Mouse (Mus musculus): ENCODE measurements around the gene Atg9b. TPM values are rescaled to one million over a fixed set of nuclear protein-coding genes. Genes with fewer than 3 reads are reported as not detected.

The Atg9b gene
- polyA plus RNA-seq, 1 experiment from 2014 or later, result 1.9 TPM

- Histone ChIP-seq H3K4me1 (replicated peaks; ENCODE audit: control insufficient read depth, insufficient read depth, low read length) (peaks cover 7% of the 10 kb centered on the region), H3K9ac (replicated peaks; ENCODE audit: low read depth, low read length) (no peak overlapping the region), H3K27ac (ENCODE audit: low read length) (no peak overlapping the region), H3K4me2 (ENCODE audit: low read length) (no peak overlapping the region), H3K4me3 (replicated peaks; ENCODE audit: low read length) (no peak overlapping the region), H3K27me3 (replicated peaks; ENCODE audit: control insufficient read depth, insufficient read depth, low read length) (no peaks in the 10 kb centered on the region), H3K9me3 (ENCODE audit: control insufficient read depth, low read length) (no peaks in the 10 kb centered on the region), H3K36me3 (ENCODE audit: control insufficient read depth, insufficient read depth) (no peaks in the 10 kb centered on the region)
- WGBS, result 90% methylated on average over 2 of the region's 2 CpGs
- no peak for ATAC-seq
These were observed 20.1 kb upstream of the Atg9b start for GRCm38 (mm10) chr5:24412063-24412462.

- no peak overlapping the region for H3K9ac ChIP-seq (replicated peaks; ENCODE audit: low read depth, low read length)
- no peaks in the 10 kb centered on the region for H3K4me1 ChIP-seq (replicated peaks; ENCODE audit: control insufficient read depth, insufficient read depth, low read length)
- no peak overlapping the region for H3K4me2 ChIP-seq (ENCODE audit: low read length)
- no peaks in the 10 kb centered on the region for H3K9me3 ChIP-seq (ENCODE audit: control insufficient read depth, low read length)
- no peak for ATAC-seq
- no peak overlapping the region for H3K27ac ChIP-seq (ENCODE audit: low read length)
- no peak overlapping the region for H3K4me3 ChIP-seq (replicated peaks; ENCODE audit: low read length)
- WGBS, result 91% methylated on average over 2 of the region's 2 CpGs
- H3K27me3 ChIP-seq (replicated peaks; ENCODE audit: control insufficient read depth, insufficient read depth, low read length), result no peaks in the 10 kb centered on the region
- no peaks in the 10 kb centered on the region for H3K36me3 ChIP-seq (ENCODE audit: control insufficient read depth, insufficient read depth)
These were observed 17.5 kb upstream of the Atg9b start for GRCm38 (mm10) chr5:24409466-24409865.

- Histone ChIP-seq H3K36me3 (ENCODE audit: control insufficient read depth, insufficient read depth) (no peaks in the 10 kb centered on the region; the same call in 1 of the 2 replicates), H3K4me1 (replicated peaks; ENCODE audit: control insufficient read depth, insufficient read depth, low read length) (no peaks in the 10 kb centered on the region), H3K27ac (ENCODE audit: low read length) (no peak overlapping the region), H3K9me3 (ENCODE audit: control insufficient read depth, low read length) (no peaks in the 10 kb centered on the region), H3K4me3 (replicated peaks; ENCODE audit: low read length) (no peak overlapping the region), H3K4me2 (ENCODE audit: low read length) (no peak overlapping the region), H3K27me3 (replicated peaks; ENCODE audit: control insufficient read depth, insufficient read depth, low read length) (no peaks in the 10 kb centered on the region), H3K9ac (replicated peaks; ENCODE audit: low read depth, low read length) (no peak overlapping the region)
- 88% methylated on average over 13 of the region's 13 CpGs for WGBS
- ATAC-seq, result no peak
These were observed 16.7 kb upstream of the Atg9b start for GRCm38 (mm10) chr5:24408651-24409050.

GRCm38 (mm10) chr5:24405389-24405876 lies 13.5 kb upstream of the Atg9b start:
- H3K27me3 ChIP-seq (replicated peaks; ENCODE audit: control insufficient read depth, insufficient read depth, low read length), result no peaks in the 10 kb centered on the region
- H3K9ac ChIP-seq (replicated peaks; ENCODE audit: low read depth, low read length), result no peak overlapping the region
- no peaks in the 10 kb centered on the region for H3K9me3 ChIP-seq (ENCODE audit: control insufficient read depth, low read length)
- H3K4me3 ChIP-seq (replicated peaks; ENCODE audit: low read length), result no peak overlapping the region
- no peaks in the 10 kb centered on the region for H3K4me1 ChIP-seq (replicated peaks; ENCODE audit: control insufficient read depth, insufficient read depth, low read length)
- no peak for ATAC-seq
- no peak overlapping the region for H3K4me2 ChIP-seq (ENCODE audit: low read length)
- WGBS, result 69% methylated on average over 3 of the region's 3 CpGs
- no peak overlapping the region for H3K27ac ChIP-seq (ENCODE audit: low read length)
- H3K36me3 ChIP-seq (ENCODE audit: control insufficient read depth, insufficient read depth), result peaks cover 4% of the 10 kb centered on the region; the same call in 1 of the 2 replicates

- WGBS, result 83% methylated on average over 6 of the region's 6 CpGs
- no peaks in the 10 kb centered on the region for H3K4me1 ChIP-seq (replicated peaks; ENCODE audit: control insufficient read depth, insufficient read depth, low read length)
- H3K27ac ChIP-seq (ENCODE audit: low read length), result no peak overlapping the region
- peaks cover 4% of the 10 kb centered on the region; the same call in 1 of the 2 replicates for H3K36me3 ChIP-seq (ENCODE audit: control insufficient read depth, insufficient read depth)
- no peak for ATAC-seq
- H3K27me3 ChIP-seq (replicated peaks; ENCODE audit: control insufficient read depth, insufficient read depth, low read length), result no peaks in the 10 kb centered on the region
- no peak overlapping the region for H3K9ac ChIP-seq (replicated peaks; ENCODE audit: low read depth, low read length)
- H3K4me2 ChIP-seq (ENCODE audit: low read length), result no peak overlapping the region
- H3K4me3 ChIP-seq (replicated peaks; ENCODE audit: low read length), result no peak overlapping the region
- no peaks in the 10 kb centered on the region for H3K9me3 ChIP-seq (ENCODE audit: control insufficient read depth, low read length)
These were observed 12.8 kb upstream of the Atg9b start for GRCm38 (mm10) chr5:24404594-24405360.

GRCm38 (mm10) chr5:24401969-24402368 lies 10.0 kb upstream of the Atg9b start:
- H3K27me3 ChIP-seq (replicated peaks; ENCODE audit: control insufficient read depth, insufficient read depth, low read length), result no peaks in the 10 kb centered on the region
- no peaks in the 10 kb centered on the region for H3K9me3 ChIP-seq (ENCODE audit: control insufficient read depth, low read length)
- WGBS, result 67% methylated on average over 9 of the region's 9 CpGs
- no peak for ATAC-seq
- no peak overlapping the region for H3K4me3 ChIP-seq (replicated peaks; ENCODE audit: low read length)
- no peak overlapping the region for H3K27ac ChIP-seq (ENCODE audit: low read length)
- no peak overlapping the region for H3K9ac ChIP-seq (replicated peaks; ENCODE audit: low read depth, low read length)
- peaks cover 4% of the 10 kb centered on the region; the same call in 1 of the 2 replicates for H3K36me3 ChIP-seq (ENCODE audit: control insufficient read depth, insufficient read depth)
- H3K4me1 ChIP-seq (replicated peaks; ENCODE audit: control insufficient read depth, insufficient read depth, low read length), result no peaks in the 10 kb centered on the region
- H3K4me2 ChIP-seq (ENCODE audit: low read length), result no peak overlapping the region

- Histone ChIP-seq H3K4me2 (ENCODE audit: low read length) (no peak overlapping the region), H3K4me1 (replicated peaks; ENCODE audit: control insufficient read depth, insufficient read depth, low read length) (no peaks in the 10 kb centered on the region), H3K36me3 (ENCODE audit: control insufficient read depth, insufficient read depth) (peaks cover 4% of the 10 kb centered on the region; the same call in 1 of the 2 replicates), H3K27ac (ENCODE audit: low read length) (no peak overlapping the region), H3K9ac (replicated peaks; ENCODE audit: low read depth, low read length) (no peak overlapping the region), H3K4me3 (replicated peaks; ENCODE audit: low read length) (no peak overlapping the region), H3K27me3 (replicated peaks; ENCODE audit: control insufficient read depth, insufficient read depth, low read length) (no peaks in the 10 kb centered on the region), H3K9me3 (ENCODE audit: control insufficient read depth, low read length) (no peaks in the 10 kb centered on the region)
- ATAC-seq, result no peak
- WGBS, result 94% methylated on average over 5 of the region's 5 CpGs
These were observed 9.1 kb upstream of the Atg9b start for GRCm38 (mm10) chr5:24400911-24401605.

- 93% methylated on average over 11 of the region's 11 CpGs for WGBS
- ATAC-seq, result no peak
These were observed 8.4 kb upstream of the Atg9b start for GRCm38 (mm10) chr5:24400362-24400761.

GRCm38 (mm10) chr5:24399686-24400085 lies 7.7 kb upstream of the Atg9b start:
- H3K9ac ChIP-seq (replicated peaks; ENCODE audit: low read depth, low read length), result no peak overlapping the region
- ATAC-seq, result no peak
- no peaks in the 10 kb centered on the region for H3K27me3 ChIP-seq (replicated peaks; ENCODE audit: control insufficient read depth, insufficient read depth, low read length)
- H3K4me3 ChIP-seq (replicated peaks; ENCODE audit: low read length), result no peak overlapping the region
- peaks cover 7% of the 10 kb centered on the region for H3K4me1 ChIP-seq (replicated peaks; ENCODE audit: control insufficient read depth, insufficient read depth, low read length)
- no peak overlapping the region for H3K27ac ChIP-seq (ENCODE audit: low read length)
- no peak overlapping the region for H3K4me2 ChIP-seq (ENCODE audit: low read length)
- H3K36me3 ChIP-seq (ENCODE audit: control insufficient read depth, insufficient read depth), result peaks cover 4% of the 10 kb centered on the region; the same call in 1 of the 2 replicates
- WGBS, result 90% methylated on average over 10 of the region's 10 CpGs
- H3K9me3 ChIP-seq (ENCODE audit: control insufficient read depth, low read length), result no peaks in the 10 kb centered on the region

More at GRCm38 (mm10) chr5:24400362-24400761, 8.4 kb upstream of the Atg9b start:
- Histone ChIP-seq H3K9ac (replicated peaks; ENCODE audit: low read depth, low read length) (no peak overlapping the region), H3K4me2 (ENCODE audit: low read length) (no peak overlapping the region), H3K27me3 (replicated peaks; ENCODE audit: control insufficient read depth, insufficient read depth, low read length) (no peaks in the 10 kb centered on the region), H3K9me3 (ENCODE audit: control insufficient read depth, low read length) (no peaks in the 10 kb centered on the region), H3K36me3 (ENCODE audit: control insufficient read depth, insufficient read depth) (peaks cover 4% of the 10 kb centered on the region; the same call in 1 of the 2 replicates), H3K27ac (ENCODE audit: low read length) (no peak overlapping the region), H3K4me3 (replicated peaks; ENCODE audit: low read length) (no peak overlapping the region), H3K4me1 (replicated peaks; ENCODE audit: control insufficient read depth, insufficient read depth, low read length) (peaks cover under 1% of the 10 kb centered on the region; the same call in 1 of the 2 replicates)

Measured in forebrain, embryonic 16.5 days (tissue).